Mouse (Mus musculus): ENCODE data around the gene Cops7a. TPM values are rescaled to one million over a fixed set of nuclear protein-coding genes. Genes with fewer than 3 reads are reported as not detected.
A peak's percentile ranks its signal among the peaks of the same experiment; 100 is the strongest.

The Cops7a gene
- polyA plus RNA-seq, 1 experiment from 2014 or later = 95.4 TPM

GRCm38 (mm10) chr6:124916695-124917517 lies 48.4 kb downstream of the Cops7a start:
- Histone ChIP-seq H3K9me3 (replicated peaks) (no peaks in the 10 kb centered on the region), H3K4me2 (peak overlapping the region; percentile 99), H3K9ac (replicated peaks) (peak overlapping the region; percentile 100), H3K4me1 (peaks cover 63% of the 10 kb centered on the region), H3K27ac (replicated peaks) (peak overlapping the region; percentile 100), H3K27me3 (replicated peaks) (no peaks in the 10 kb centered on the region), H3K36me3 (peaks cover 23% of the 10 kb centered on the region), H3K4me3 (replicated peaks) (peak overlapping the region; percentile 95)
- ATAC-seq (ENCODE audit: low FRiP score) = peak; percentile 64
- 1% methylated on average over 55 of the region's 67 CpGs for WGBS

DNA sequence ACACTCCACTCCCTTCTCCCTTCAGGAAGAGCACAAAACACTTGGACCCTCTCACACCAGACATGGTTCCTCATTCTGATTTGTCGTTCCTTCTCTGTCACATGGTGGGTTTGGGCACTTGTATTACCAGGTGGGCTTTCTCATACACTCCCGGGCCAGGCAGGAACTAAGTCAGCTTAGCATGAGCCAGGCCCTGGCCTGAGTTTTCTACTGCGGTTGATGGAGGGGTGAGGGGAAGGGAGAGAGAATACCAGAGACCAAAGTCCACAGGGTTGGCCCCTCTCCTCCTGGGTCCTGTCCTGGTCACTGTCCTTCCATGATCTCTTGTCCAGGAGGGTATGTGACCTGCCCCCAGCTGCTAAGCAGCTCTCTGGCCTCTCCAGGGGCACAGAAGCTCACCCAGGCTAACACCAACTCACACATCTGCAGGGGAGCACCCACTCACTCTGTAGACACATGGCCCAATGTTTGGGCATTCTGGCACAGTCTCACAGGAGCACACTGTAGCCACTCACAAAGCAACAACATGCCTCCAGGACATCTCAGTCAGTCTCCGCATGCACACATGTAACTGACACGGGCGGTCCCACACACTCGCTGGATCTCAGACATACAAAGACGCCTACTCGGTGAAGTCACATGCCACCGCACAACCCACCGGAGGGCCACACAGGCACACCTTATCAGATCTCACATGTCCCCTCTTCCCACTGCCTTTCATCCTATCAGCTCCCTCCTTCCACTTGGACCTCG lies 49.2 kb downstream of the Cops7a start:
- peaks cover 60% of the 10 kb centered on the region for H3K4me1 ChIP-seq
- H3K27me3 ChIP-seq (replicated peaks) = no peaks in the 10 kb centered on the region
- peaks cover 23% of the 10 kb centered on the region for H3K36me3 ChIP-seq
- H3K9me3 ChIP-seq (replicated peaks) = no peaks in the 10 kb centered on the region
- peak overlapping the region; percentile 99 for H3K4me2 ChIP-seq
- 5% methylated on average over 12 of the region's 12 CpGs for whole genome bisulfite sequencing
- peak overlapping the region; percentile 95 for H3K4me3 ChIP-seq (replicated peaks)
- peak overlapping the region; percentile 100 for H3K9ac ChIP-seq (replicated peaks)
- H3K27ac ChIP-seq (replicated peaks) = peak overlapping the region; percentile 100
- ATAC-seq (ENCODE audit: low FRiP score) = no peak

GRCm38 (mm10) chr6:124915160-124915941 lies 50.0 kb downstream of the Cops7a start:
- H3K27ac ChIP-seq (replicated peaks) = peak overlapping the region; percentile 100
- no peaks in the 10 kb centered on the region for H3K9me3 ChIP-seq (replicated peaks)
- H3K27me3 ChIP-seq (replicated peaks) = no peaks in the 10 kb centered on the region
- peak overlapping the region; percentile 99 for H3K4me2 ChIP-seq
- no peak for ATAC-seq (ENCODE audit: low FRiP score)
- peaks cover 56% of the 10 kb centered on the region for H3K4me1 ChIP-seq
- WGBS = 12% methylated on average over 22 of the region's 22 CpGs
- peaks cover 23% of the 10 kb centered on the region for H3K36me3 ChIP-seq
- peak overlapping the region; percentile 95 for H3K4me3 ChIP-seq (replicated peaks)
- peak overlapping the region; percentile 100 for H3K9ac ChIP-seq (replicated peaks)

DNA sequence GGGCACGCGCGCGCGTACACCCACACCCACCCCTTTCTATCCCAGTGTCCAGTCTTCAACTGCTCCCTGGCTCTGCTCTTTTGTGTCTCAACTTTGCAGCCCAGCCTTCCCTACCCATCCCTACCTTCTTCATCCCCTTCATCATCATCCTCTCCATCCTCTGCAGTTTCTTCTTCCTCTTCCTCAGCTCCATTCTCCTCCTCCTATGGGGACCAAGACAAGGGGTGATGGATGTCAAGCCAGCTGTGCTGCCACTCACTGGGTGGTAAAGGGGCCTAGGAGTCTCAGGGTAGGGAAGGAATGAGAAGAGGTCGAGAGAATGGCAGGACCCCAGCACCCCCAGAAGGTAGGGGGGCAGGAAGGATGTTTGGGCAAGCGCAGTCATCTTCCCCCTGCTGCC lies 50.8 kb downstream of the Cops7a start:
- Histone ChIP-seq H3K4me3 (replicated peaks) (peak overlapping the region; percentile 95), H3K36me3 (peaks cover 23% of the 10 kb centered on the region), H3K4me1 (peaks cover 59% of the 10 kb centered on the region), H3K9me3 (replicated peaks) (no peaks in the 10 kb centered on the region), H3K27ac (replicated peaks) (peak overlapping the region; percentile 100; the same call in 1 of the 2 replicates), H3K27me3 (replicated peaks) (no peaks in the 10 kb centered on the region), H3K9ac (replicated peaks) (peak overlapping the region; percentile 100), H3K4me2 (peak overlapping the region; percentile 99)
- WGBS = 87% methylated on average over 7 of the region's 7 CpGs
- ATAC-seq (ENCODE audit: low FRiP score) = no peak

DNA sequence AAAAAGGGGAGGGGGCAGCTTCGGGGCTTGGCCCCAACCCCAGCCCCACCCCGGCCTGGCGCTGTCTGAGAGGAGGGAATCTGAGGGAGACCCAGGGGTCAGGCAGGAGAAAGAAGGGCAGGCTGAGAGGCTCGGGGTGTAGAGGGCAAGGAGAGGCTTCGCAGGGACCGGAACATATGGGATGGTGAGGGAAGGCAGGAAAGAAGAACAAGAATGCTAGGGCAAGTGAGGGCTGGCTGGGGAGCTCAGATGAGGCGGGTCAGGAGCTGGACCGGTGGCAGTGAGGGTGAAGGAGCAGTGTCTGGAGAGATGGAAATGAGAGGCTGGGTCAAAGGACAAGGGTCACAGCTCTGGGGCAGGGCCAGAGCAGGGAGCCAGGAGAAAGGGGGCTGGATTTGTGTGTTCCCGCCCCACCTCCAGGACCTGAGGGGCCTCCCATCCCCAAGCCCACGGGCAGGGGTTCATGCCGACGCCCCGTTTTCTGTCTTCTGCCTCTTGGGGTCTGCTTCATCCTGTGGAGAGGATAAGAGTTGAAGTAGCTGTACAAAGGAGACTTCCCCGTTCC lies 51.5 kb downstream of the Cops7a start:
- Histone ChIP-seq H3K4me3 (replicated peaks) (no peak overlapping the region), H3K4me2 (0 out of 2 replicates have a peak overlapping the region, but pooled peaks have one; percentile 99), H3K27ac (replicated peaks) (peak overlapping the region; percentile 46; the same call in 1 of the 2 replicates), H3K27me3 (replicated peaks) (no peaks in the 10 kb centered on the region), H3K9ac (replicated peaks) (peak overlapping the region; percentile 100; the same call in 1 of the 2 replicates), H3K36me3 (peaks cover 23% of the 10 kb centered on the region), H3K4me1 (peaks cover 52% of the 10 kb centered on the region), H3K9me3 (replicated peaks) (no peaks in the 10 kb centered on the region)
- no peak for ATAC-seq (ENCODE audit: low FRiP score)
- 73% methylated on average over 14 of the region's 14 CpGs for WGBS

DNA sequence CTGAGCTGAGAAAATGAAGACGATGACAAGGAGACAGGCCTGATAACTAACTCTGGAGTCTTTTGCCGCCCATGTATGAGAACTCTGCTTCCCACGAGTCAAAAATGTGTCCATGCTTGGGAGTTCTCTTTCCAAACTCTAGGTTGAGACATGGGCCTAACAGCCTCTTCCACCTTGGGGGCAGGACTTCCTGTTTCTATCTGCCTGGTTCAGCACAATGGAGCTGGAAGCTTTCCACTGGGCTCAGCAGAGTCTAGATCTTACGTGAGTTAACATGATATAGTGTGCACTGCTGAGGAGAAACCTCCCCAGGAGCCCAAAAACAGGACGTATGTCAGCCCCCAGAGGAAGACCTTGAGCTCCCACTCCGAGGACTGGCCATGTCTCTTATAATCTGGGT lies 52.1 kb downstream of the Cops7a start:
- no peak overlapping the region for H3K4me3 ChIP-seq (replicated peaks)
- peaks cover 47% of the 10 kb centered on the region for H3K4me1 ChIP-seq
- ATAC-seq (ENCODE audit: low FRiP score) = no peak

DNA sequence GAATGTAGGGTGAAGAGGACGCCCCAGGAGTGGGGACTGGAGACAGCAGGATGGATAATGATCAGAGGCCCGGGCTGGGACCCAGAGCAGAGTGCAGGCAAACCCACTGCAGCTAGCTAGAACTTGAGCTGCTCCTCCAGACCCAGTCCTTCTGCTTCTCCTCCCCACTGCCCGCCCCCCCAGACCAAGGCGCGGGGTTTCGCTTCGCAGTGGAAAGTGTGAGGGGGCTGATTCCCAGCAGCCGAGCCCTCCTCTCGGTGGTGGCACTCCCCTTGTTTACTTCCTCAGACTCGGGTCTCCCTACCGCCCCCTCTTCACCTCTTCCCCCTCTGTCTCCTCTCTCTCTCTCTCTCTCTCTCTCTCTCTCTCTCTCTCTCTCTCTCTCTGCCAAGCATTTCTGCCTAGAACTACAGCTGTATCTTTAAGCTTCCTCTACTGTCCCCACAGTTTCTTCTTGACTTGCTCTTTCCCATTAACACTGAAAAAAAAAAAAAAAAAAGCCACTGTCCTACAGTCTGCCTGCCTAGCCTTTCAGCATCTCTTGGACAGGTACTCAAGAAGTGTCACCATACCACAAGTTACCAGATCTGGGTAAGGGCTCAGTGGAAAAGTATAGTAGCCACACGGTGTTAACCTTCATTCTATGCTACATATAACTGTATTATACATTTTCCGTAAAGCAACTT lies 53.7 kb downstream of the Cops7a start, which contains the start of gene Lag3:
Lag3 (minus strand) TSS at position 173 of the 686 bp plus-strand sequence.
- Histone ChIP-seq H3K4me3 (replicated peaks) (no peak within 1 kb of the TSS), H3K4me1 (peaks cover 44% of the 10 kb centered on the region), H3K36me3 (peaks cover 23% of the 10 kb centered on the region), H3K27me3 (replicated peaks) (no peaks in the 10 kb centered on the region), H3K9me3 (replicated peaks) (no peaks in the 10 kb centered on the region), H3K27ac (replicated peaks) (no peak within 1 kb of the TSS), H3K9ac (replicated peaks) (no peak within 1 kb of the TSS), H3K4me2 (no peak within 1 kb of the TSS)
- ATAC-seq (ENCODE audit: low FRiP score) = no peak
- 23% methylated on average over 11 of the region's 13 CpGs for WGBS

More for the DNA sequence above, 52.1 kb downstream of the Cops7a start:
- Histone ChIP-seq H3K27ac (replicated peaks) (peak overlapping the region; percentile 46), H3K9me3 (replicated peaks) (no peaks in the 10 kb centered on the region), H3K36me3 (peaks cover 23% of the 10 kb centered on the region), H3K27me3 (replicated peaks) (no peaks in the 10 kb centered on the region), H3K4me2 (no peak overlapping the region), H3K9ac (replicated peaks) (no peak overlapping the region)
- 66% methylated on average over 6 of the region's 6 CpGs for WGBS

GRCm38 (mm10) chr6:124910032-124910431 lies 55.3 kb downstream of the Cops7a start:
- no peak for ATAC-seq (ENCODE audit: low FRiP score)
- 3% methylated on average over 32 of the region's 32 CpGs for WGBS
- H3K9me3 ChIP-seq (replicated peaks) = no peaks in the 10 kb centered on the region
- 0 out of 2 replicates have a peak overlapping the region, but pooled peaks have one; percentile 6 for H3K4me3 ChIP-seq (replicated peaks)
- H3K27ac ChIP-seq (replicated peaks) = 0 out of 2 replicates have a peak overlapping the region, but pooled peaks have one; percentile 28
- H3K27me3 ChIP-seq (replicated peaks) = no peaks in the 10 kb centered on the region
- peak overlapping the region; percentile 36 for H3K9ac ChIP-seq (replicated peaks)
- H3K4me1 ChIP-seq = peaks cover 37% of the 10 kb centered on the region
- H3K36me3 ChIP-seq = peaks cover 23% of the 10 kb centered on the region
- peak overlapping the region; percentile 50 for H3K4me2 ChIP-seq
